Mouse (Mus musculus): ENCODE results near the gene Dcaf17.

The Dcaf17 gene

GRCm38 (mm10) chr2:71056115-71056835 lies 1.1 kb downstream of the Dcaf17 start:
- no peak for DNase-seq

- DNase-seq = no peak
These were observed 16.5 kb downstream of the Dcaf17 start for GRCm38 (mm10) chr2:71071601-71072000.

DNA sequence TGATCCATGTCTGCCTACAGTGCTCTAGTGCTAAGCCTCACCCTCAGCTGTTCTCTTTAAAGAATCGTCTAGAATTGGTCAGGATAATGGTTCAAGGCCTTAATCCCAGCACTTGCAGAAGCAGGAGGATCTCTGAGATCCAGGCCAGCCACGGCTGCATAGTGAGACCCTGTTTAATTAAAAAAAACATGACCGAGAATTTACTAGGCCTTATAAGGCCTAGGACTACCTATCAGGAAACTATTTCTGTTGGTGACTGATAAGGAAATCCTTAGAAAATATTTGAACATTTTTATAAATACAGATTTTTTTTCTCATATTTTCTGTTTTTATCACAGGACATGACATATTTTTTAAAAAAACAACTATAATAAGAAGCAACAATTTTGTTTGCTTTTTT lies 18.2 kb downstream of the Dcaf17 start:
- no peak for DNase-seq

DNA sequence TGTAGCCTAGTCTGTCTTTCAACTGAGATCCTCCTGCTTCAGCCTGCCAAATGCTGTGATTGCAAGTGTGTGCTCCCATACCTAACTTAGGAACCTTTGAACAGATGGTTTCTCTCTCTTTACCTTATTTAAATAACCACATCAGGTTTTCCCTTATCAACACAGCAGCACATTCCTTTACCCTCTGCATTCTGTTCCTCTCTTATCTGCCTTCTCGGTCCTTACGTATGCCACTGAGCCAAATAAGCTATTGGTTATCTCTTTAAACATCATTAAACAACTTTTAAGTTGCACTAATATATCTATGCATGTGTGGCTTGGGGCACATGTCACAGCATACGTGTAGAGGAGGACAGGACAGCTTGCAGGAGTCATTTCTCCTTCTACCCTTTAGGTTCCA lies 18.7 kb downstream of the Dcaf17 start:
- DNase-seq = no peak

DNA sequence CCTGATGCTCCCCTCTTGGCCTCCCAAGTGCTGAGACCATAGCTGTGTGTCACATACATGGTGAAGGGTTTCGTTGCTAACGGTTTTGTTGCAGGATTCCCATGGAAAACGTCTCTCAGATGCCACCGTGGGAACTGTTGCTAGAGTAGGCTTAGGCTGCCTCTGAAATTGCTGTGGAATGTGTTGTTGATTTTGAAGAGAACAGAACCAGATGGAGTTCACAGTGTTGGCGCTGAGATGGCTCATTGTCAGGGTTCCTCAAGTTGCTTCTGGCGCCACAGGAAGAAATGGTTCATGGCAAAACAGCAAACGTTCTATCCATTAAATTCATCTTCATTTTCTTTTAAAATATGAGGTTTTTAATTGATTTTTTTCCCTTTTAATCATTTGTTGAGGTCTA lies 27.3 kb downstream of the Dcaf17 start:
- DNase-seq = peak; percentile 18

GRCm38 (mm10) chr2:71083454-71084193 lies 28.5 kb downstream of the Dcaf17 start:
- no peak for DNase-seq

DNA sequence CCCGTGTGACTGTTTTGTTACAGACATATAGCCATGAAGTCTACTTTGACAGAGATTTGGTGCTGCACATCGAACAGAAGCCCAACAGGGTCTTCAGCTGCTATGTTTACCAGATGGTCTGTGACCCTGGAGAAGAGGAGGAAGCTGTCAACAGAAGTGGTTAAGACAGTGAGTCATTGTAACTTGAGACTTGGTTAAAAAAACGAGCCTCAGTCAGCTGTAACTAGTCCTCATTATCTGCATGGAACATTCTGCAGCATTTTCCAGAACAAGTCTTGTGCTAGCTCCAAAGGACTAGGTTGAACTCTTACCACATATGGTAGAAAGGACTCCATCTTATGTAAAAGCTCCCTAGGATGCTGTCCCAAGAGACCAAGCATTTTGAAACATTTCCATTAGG lies 34.6 kb downstream of the Dcaf17 start:
- DNase-seq = no peak

DNA sequence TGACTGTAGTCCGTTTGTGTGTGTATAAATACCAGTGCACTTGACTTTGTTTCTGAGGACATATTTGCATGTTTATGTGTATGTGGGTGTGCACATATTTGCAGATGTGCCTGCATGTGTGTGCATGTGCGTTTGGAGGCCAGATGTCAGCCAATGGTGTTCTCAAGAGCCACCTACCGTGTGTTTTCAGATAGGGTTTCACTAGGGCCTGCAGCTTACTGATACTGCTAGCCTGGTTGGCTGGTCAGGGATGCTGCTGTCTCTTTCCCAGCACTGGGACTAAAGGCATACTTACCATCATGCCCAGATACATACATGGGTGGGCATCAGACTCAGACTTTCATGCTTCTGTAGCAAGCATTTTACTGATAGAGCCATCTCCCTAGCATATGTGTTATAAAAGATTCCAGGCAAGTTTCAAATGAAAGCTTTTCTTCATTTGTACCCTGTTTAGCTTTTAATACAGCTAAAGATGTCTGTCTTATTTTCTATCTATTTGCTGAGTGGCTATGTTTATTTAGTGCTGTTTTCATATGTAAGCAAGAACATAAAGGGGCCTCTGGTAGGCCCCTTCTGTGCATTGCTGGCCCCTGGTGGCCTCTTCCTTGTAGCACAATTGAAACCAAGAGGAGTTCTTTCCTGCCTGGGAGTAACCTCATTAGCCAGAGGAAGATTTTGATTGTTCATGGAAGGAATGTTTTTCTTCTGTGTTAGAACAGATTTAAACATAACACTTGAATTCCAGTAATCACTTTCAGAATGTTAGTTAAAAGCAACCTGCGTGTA lies 35.7 kb downstream of the Dcaf17 start:
- peak; percentile 10 for DNase-seq

GRCm38 (mm10) chr2:71096170-71096569 lies 41.0 kb downstream of the Dcaf17 start:
- no peak for DNase-seq

GRCm38 (mm10) chr2:71102621-71103291 lies 47.6 kb downstream of the Dcaf17 start:
- no peak for DNase-seq

DNA sequence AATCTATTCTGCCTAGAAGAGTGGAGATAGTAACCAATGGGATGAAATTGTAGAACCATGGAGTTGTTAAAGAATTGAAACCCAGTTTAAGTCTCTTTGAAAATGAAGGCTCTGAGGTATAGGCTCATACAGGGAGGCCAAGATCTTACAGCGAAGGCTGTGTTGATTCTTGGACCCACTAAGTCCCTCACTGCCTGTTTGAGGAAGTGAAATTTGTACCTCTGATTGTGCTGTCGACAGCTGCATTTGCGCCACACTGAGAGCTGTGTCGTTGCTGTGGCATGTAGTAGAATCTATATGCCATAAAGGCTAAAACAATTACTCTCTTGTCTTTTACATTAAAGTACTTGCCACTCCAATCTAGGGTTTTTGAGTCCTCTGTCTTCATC lies 48.2 kb downstream of the Dcaf17 start:
- DNase-seq = no peak

GRCm38 (mm10) chr2:71104696-71105095 lies 49.6 kb downstream of the Dcaf17 start:
- no peak for DNase-seq

DNA sequence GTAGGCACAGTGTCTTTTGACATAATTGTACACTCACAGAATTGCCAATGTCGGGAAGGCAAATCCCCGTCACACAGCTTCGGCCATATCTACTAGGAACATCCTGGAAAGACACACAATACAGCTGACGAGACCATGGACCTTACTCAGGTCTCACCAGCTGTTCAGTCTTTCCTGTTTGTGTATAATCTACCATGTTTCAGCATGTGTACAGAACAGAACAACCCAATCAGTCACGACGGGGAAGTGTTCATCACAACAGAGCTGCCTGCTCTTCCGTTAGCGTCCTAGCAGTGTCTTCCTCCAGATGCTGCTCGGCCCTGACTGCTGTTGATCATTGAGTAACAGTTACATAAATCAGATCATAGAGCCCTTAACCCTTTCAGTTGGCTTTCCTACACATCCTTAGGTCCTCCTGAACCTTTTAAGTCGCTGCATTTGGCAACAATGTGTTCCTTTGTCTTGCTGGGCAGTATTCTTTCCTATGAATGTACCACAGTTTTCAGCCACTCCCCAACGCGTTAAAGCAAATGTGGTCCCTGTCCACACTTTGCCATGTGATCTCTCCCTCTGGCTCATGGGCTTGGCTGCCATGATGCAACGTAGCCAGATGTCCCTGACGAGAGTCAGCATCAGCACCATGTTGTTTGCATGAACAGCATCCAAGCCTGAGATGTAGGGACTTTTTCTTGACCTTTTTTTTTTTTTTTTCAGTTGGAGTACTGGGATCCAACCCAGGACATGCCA lies 50.5 kb downstream of the Dcaf17 start:
- DNase-seq = no peak

- DNase-seq = no peak
These were observed 52.1 kb downstream of the Dcaf17 start for GRCm38 (mm10) chr2:71107225-71107624.

GRCm38 (mm10) chr2:71108541-71108940 lies 53.4 kb downstream of the Dcaf17 start:
- DNase-seq = no peak

DNA sequence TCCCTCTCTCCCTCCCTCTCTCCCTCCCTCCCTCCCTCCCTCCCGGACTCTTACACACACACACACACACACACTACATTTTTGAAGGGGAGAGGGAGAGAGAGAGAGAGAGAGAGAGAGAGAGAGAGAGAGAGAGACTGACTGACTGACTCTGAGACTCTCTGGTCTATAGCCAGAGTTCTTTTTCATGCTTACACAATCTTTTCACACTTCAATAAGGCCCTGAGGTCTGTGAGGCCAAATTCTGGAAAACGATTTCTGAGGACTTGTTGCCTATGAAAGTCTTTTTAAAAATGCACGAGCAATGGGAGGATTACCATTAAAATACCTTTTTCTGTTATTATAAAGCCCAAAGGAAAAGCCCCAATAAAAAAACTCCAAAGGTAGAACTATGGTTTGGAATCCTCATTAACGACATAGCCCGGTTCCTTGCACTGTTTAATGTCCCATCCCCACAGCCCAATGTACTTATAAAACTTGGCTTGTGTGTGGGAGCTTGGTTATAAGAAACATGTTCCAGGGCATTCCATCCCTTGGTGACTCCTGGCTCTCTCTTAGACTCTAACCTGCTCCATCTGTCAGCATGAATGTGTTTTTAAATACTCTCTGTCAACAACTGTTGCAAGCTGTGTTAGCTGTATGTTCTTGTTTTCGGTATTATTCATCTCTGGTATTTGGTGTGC lies 58.5 kb downstream of the Dcaf17 start:
- DNase-seq = no peak

DNA sequence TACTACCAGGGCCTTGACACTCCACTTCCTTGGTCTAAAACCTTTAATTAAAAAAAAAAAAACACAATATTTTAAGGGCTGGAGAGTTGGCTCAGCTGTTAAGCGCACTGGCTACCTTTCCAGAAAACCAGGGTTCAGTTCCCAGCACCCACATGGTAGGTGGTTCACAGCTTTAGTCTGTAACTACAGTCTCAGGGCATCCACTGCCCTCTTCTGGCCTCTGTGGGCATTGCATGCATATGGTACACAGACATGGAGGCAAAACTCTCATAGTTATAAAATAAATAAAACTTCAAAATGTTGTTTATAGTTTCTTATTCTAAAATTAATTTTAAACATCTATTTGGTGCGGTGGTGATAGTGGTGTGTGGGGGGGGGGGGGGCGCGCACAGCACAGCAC lies 61.0 kb downstream of the Dcaf17 start:
- DNase-seq = peak; percentile 17

DNA sequence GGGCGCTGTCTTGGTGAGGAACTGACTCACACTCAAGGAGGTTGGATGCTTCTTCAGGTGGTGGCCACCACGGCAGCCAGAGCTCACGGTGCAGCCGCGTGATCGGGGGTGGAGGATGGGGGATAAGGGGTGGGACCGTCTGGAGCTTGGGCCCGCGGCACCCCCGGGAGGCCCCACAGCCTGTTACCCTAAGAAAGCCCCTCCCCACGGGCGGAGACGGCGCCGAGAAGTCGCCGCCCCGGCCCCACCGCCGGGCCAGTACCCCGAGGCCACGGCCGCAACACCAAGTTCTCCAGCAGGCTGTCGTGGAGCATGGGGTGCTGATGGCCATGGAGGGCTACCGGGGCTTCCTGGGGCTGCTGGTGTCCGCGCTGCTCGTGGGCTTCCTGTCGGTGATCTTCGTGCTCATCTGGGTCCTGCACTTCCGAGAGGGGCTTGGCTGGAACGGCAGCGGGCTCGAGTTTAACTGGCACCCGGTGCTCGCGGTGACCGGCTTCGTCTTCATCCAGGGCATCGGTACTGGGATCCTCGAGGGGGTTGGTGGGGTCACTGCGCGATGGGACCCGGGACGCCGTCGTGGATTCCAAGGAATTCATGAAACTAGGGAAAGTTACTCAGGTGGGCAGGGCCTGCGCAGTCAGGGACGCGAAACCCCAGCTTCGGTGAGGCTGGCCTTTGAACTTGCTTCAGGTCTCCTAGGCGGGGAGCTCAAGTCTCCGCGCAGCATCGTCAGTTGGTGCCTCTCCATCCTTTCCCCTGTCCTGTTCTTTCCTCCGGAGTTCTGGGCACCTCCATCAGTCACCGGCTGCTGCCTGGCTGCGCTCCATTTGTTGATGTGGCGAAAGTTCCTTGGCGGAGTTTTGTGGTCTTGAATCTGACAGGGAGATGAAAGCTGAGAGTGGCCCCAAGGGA lies 62.9 kb downstream of the Dcaf17 start, which contains the start of gene Cybrd1:
Gene Cybrd1, plus strand, starts transcription at position 127 of the 912 bp plus-strand sequence.
- DNase-seq = peak; percentile 49

DNA sequence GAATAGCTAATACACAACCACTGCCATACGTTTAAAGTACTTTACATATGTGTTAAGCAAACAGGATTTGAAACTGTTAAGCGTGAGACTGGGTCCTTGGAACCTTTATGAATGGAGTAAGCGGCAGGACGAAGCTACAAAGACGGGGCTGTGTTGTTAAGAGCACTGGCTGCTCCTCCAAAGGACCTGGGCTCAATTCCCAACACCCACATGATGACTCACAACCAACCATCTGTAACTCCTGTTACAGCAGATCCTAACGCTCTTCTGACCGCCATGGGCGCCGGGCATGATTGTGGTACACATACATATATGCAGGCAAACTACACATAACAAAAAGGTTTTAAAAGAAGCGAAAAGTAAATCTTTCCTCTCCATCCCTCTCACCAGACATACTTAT lies 65.7 kb downstream of the Dcaf17 start:
- DNase-seq = no peak

DNA sequence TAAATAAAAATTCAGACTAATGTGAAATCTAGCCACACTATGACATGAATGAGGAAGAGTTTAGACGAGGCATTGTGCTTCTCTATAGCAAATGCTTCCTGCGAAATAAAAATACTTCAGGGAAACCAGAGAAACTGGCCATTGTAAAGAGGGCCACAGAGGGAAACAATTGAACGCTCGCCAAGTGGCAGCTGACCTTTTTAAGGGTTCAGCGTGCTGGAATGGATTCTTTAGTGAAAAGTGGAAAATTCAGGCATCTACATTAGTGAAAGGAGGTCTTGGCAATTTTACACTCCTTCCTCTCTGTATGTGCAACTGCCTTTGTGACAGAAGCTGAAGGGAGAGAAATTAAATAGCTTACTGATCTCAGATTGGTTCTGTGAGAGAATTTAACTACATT lies 66.3 kb downstream of the Dcaf17 start:
- DNase-seq = no peak

All from lung, postnatal 36 days (tissue).